Mouse (Mus musculus): ENCODE results near the gene Gdf11.
A peak's percentile ranks its signal among the peaks of the same experiment; 100 is the strongest.

DNA sequence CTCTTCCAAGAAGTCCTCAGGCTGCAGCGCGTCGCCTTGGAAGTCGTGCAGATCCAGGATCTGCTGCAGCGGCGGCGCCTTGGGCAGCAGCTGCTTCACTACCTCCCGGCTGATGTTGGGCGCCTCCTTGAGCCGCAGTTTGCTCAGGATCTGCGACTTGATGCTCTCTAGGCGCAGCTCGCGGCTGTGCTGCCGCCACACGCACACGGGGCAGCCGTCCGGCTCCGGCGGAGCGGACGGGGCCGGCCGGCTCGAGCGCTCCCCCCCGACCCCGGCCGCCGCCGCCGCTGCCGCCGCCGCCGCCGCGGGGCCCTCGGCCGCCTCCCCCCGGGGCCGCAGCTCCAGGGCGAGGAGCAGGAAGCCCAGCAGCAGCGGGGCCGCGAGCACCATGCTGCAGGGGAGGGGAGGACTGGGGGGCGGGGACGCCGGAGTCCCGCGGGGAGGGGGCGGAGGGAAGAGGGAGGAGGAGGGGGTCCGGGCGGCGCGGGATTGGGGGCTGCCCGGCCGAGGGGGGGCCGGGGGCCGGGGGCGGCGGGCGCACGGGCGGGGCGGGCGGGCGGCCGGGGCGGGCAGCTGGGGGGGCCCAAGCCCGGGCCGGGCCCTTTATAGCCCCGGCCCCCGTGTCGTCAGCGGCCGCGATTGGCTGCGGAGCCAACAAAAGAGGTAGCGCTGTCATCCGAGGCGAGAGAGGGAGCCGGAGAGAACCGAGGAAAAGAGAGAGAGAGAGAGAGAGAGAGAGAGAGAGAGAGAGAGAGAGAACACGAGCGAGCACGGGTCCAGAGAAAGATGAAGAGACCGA is at the start of gene Gdf11:
- TF ChIP-seq CTCF (conservative IDR thresholded peaks at IDR 0.05 in 1 of 2, IDR thresholded peaks at IDR 0.05 in 1 of 2; ENCODE audit: low read depth in 2 of 2, low read length in 2 of 2) (peak in 1 of 2 experiments; percentile 14; a peak in 1 of 4 replicates), ZNF384 (IDR thresholded peaks at IDR 0.05; ENCODE audit: low read depth, low read length) (no peak), MAFK (IDR thresholded peaks at IDR 0.05; ENCODE audit: insufficient replicate concordance, low read length) (no peak), USF1 (IDR thresholded peaks at IDR 0.05; ENCODE audit: low read depth, low read length) (no peak), CHD2 (IDR thresholded peaks at IDR 0.05; ENCODE audit: low read length) (no peak), KAT2A (IDR thresholded peaks at IDR 0.05; ENCODE audit: insufficient replicate concordance, low read length) (no peak), POLR2A (IDR thresholded peaks at IDR 0.05; ENCODE audit: low read depth, low read length) (0 out of 2 replicates have a peak, but pooled peaks have one; percentile 29), EP300 (IDR thresholded peaks at IDR 0.05; ENCODE audit: low read length) (no peak)

All from CH12.LX (cell line).